ENCODE assay signal across 9 mouse cellular contexts in genomic region chr17:28592998-28593397, GRCm38 (mm10). TPM values are rescaled to one million over a fixed set of nuclear protein-coding genes. Genes with fewer than 3 reads are reported as not detected.
DNase-seq lines count a peak whose midpoint lies in the region; ATAC-seq lines count a peak whose summit lies in the region.
"Had no signal": no experiment of that assay in that cellular context is flagged by ENCODE, and none has a peak within 500 bp of the region (broad histone marks: within the 10 kb centered on the region; RNA-seq: fewer than 3 reads in every experiment).

No protein-coding gene starts in this region.

- intact Hi-C loops in left cerebral cortex, postnatal 25 days (cut with DNase I): loop anchor here (2.0 kb wide), 1 partner anchor 56 kb away; no protein-coding TSS in a partner anchor

- ATAC-seq in hindbrain, embryonic 11.5 days (ENCODE audit: low FRiP score): no peak
- ATAC-seq in hindbrain, embryonic 13.5 days (ENCODE audit: low FRiP score): no peak
- ATAC-seq in erythroid progenitor cell, adult 5-6 weeks (replicated peaks; ENCODE audit: low FRiP score, poor library complexity, severe bottlenecking): peak; percentile 70
- peak; percentile 54; the same call in 1 of the 2 replicates for ATAC-seq in intestine, embryonic 14.5 days (replicated peaks; ENCODE audit: low FRiP score, low TSS enrichment, low read depth)
- peak; percentile 64 for ATAC-seq in neutrophil, adult 5-6 weeks (ENCODE audit: extremely low read depth, insufficient number of reproducible peaks, low FRiP score, poor library complexity, severe bottlenecking)

- no peak overlapping the region for H3K4me2 ChIP-seq in hindbrain, embryonic 11.5 days (replicated peaks; ENCODE audit: low read depth, low read length)
- no peak overlapping the region for H3K4me2 ChIP-seq in hindbrain, embryonic 13.5 days
- H3K4me2 ChIP-seq in intestine, embryonic 14.5 days (ENCODE audit: low read length): no peak overlapping the region
- H3K4me2 ChIP-seq: embryonic facial prominence, embryonic 15.5 days had no signal

- 21% methylated on average over 4 of the region's 4 CpGs for WGBS in hindbrain, embryonic 11.5 days
- WGBS in hindbrain, embryonic 13.5 days: 27% methylated on average over 4 of the region's 4 CpGs
- WGBS in intestine, embryonic 14.5 days: 23% methylated on average over 4 of the region's 4 CpGs

- H3K27me3 ChIP-seq in hindbrain, embryonic 11.5 days (ENCODE audit: control insufficient read depth, insufficient read depth, low read length): no peaks in the 10 kb centered on the region
- no peaks in the 10 kb centered on the region for H3K27me3 ChIP-seq in hindbrain, embryonic 13.5 days
- H3K27me3 ChIP-seq in intestine, embryonic 14.5 days (replicated peaks; ENCODE audit: control insufficient read depth, insufficient read depth, low read length): no peaks in the 10 kb centered on the region
- H3K27me3 ChIP-seq: embryonic facial prominence, embryonic 15.5 days had no signal

- peak; percentile 86 for DNase-seq in hindbrain, embryonic 11.5 days (ENCODE audit: low spot score)
- peak; percentile 84 for DNase-seq in brain, adult 2 months (ENCODE audit: low read depth, low spot score)
- peak; percentile 87 for DNase-seq in intestine, embryonic 14.5 days (ENCODE audit: low spot score)
- DNase-seq in left cerebral cortex, postnatal 25 days (ENCODE audit: low spot score in 2 of 2): peak; percentile 66 to 88
- peak; percentile 90 for DNase-seq in testis, postnatal 10 days (ENCODE audit: low spot score)

- H3K36me3 ChIP-seq in hindbrain, embryonic 11.5 days (ENCODE audit: control insufficient read depth, insufficient read depth, low read length): peaks cover 12% of the 10 kb centered on the region; the same call in 1 of the 2 replicates
- peaks cover 90% of the 10 kb centered on the region for H3K36me3 ChIP-seq in hindbrain, embryonic 13.5 days
- H3K36me3 ChIP-seq in intestine, embryonic 14.5 days (ENCODE audit: control insufficient read depth, insufficient read depth, low read length): peaks cover 90% of the 10 kb centered on the region

- H3K9ac ChIP-seq in hindbrain, embryonic 11.5 days (ENCODE audit: low read depth, low read length): no peak overlapping the region
- H3K9ac ChIP-seq in hindbrain, embryonic 13.5 days: no peak overlapping the region
- H3K9ac ChIP-seq in intestine, embryonic 14.5 days (ENCODE audit: low read length): no peak overlapping the region
- H3K9ac ChIP-seq: embryonic facial prominence, embryonic 15.5 days had no signal

- no peaks in the 10 kb centered on the region for H3K9me3 ChIP-seq in hindbrain, embryonic 11.5 days (ENCODE audit: control insufficient read depth, low read length)
- H3K9me3 ChIP-seq in hindbrain, embryonic 13.5 days: no peaks in the 10 kb centered on the region
- no peaks in the 10 kb centered on the region for H3K9me3 ChIP-seq in intestine, embryonic 14.5 days (ENCODE audit: control insufficient read depth, low read length)
- H3K9me3 ChIP-seq: embryonic facial prominence, embryonic 15.5 days had no signal

- no peak overlapping the region for H3K4me3 ChIP-seq in hindbrain, embryonic 11.5 days (ENCODE audit: low read depth, low read length)
- no peak overlapping the region for H3K4me3 ChIP-seq in hindbrain, embryonic 13.5 days
- no peak overlapping the region for H3K4me3 ChIP-seq in intestine, embryonic 14.5 days (ENCODE audit: low read depth, low read length)
- H3K4me3 ChIP-seq: embryonic facial prominence, embryonic 15.5 days had no signal

- H3K27ac ChIP-seq in hindbrain, embryonic 11.5 days (ENCODE audit: low read depth, low read length): no peak overlapping the region
- H3K27ac ChIP-seq in hindbrain, embryonic 13.5 days: no peak overlapping the region
- no peak overlapping the region for H3K27ac ChIP-seq in intestine, embryonic 14.5 days (ENCODE audit: low read depth)
- H3K27ac ChIP-seq: embryonic facial prominence, embryonic 15.5 days had no signal

- no peaks in the 10 kb centered on the region for H3K4me1 ChIP-seq in hindbrain, embryonic 11.5 days (replicated peaks; ENCODE audit: control insufficient read depth, insufficient read depth, low read length)
- no peaks in the 10 kb centered on the region for H3K4me1 ChIP-seq in hindbrain, embryonic 13.5 days (replicated peaks)
- H3K4me1 ChIP-seq in intestine, embryonic 14.5 days (replicated peaks; ENCODE audit: control insufficient read depth, insufficient read depth, low read length): no peaks in the 10 kb centered on the region

RNA-seq across cellular contexts. Expression of gene Lhfpl5, which starts 17.6 kb away (rescaled TPM):
- 2.0 and 2.2 TPM in 2 replicates for polyA plus RNA-seq in hindbrain, embryonic 11.5 days (2014; fragmentation: Nextera tagmentation; extraction: Ambion mirVana)
- 6.4 and 7.2 TPM in 2 replicates for polyA plus RNA-seq in hindbrain, embryonic 13.5 days (2015; fragmentation: Nextera tagmentation; extraction: Ambion mirVana)
- not detected in 2 replicates for total RNA-seq in erythroid progenitor cell, adult 5-6 weeks (2015; ENCODE audit: low replicate concordance)
- total RNA-seq in erythroid progenitor cell, adult 5-6 weeks (2017; ENCODE audit: low replicate concordance): not detected in 2 replicates
- polyA plus RNA-seq in intestine, embryonic 14.5 days (2014; fragmentation: Nextera tagmentation; extraction: Ambion mirVana): 1.5 and 2.0 TPM in 2 replicates
- 1 to 10 TPM; 1.4 to 2.8 TPM for total RNA-seq in left cerebral cortex, postnatal 25 days (2021)
- not detected in 2 replicates for total RNA-seq in neutrophil, adult 5-6 weeks (2017)

RNA-seq across cellular contexts. Expression of gene Srpk1, which starts 29.5 kb away (rescaled TPM):
- polyA plus RNA-seq in hindbrain, embryonic 11.5 days (2014; fragmentation: Nextera tagmentation; extraction: Ambion mirVana): 133 and 164 TPM in 2 replicates
- polyA plus RNA-seq in hindbrain, embryonic 13.5 days (2015; fragmentation: Nextera tagmentation; extraction: Ambion mirVana): 105 and 107 TPM in 2 replicates
- total RNA-seq in erythroid progenitor cell, adult 5-6 weeks (2015; ENCODE audit: low replicate concordance): 14.7 and 15.1 TPM in 2 replicates
- total RNA-seq in erythroid progenitor cell, adult 5-6 weeks (2017; ENCODE audit: low replicate concordance): 23.9 and 36.2 TPM in 2 replicates
- polyA plus RNA-seq in intestine, embryonic 14.5 days (2014; fragmentation: Nextera tagmentation; extraction: Ambion mirVana): 124 and 126 TPM in 2 replicates
- 100 to 1,000 TPM in 1 of 2 experiments, 10 to 100 TPM in 1; 99.9 to 101 TPM for total RNA-seq in left cerebral cortex, postnatal 25 days (2021)
- total RNA-seq in neutrophil, adult 5-6 weeks (2017): 80.9 and 102 TPM in 2 replicates

RNA-seq across cellular contexts. Expression of gene Clps, which starts 32.4 kb away (rescaled TPM):
- not detected in 2 replicates for polyA plus RNA-seq in hindbrain, embryonic 11.5 days (2014; fragmentation: Nextera tagmentation; extraction: Ambion mirVana)
- polyA plus RNA-seq in hindbrain, embryonic 13.5 days (2015; fragmentation: Nextera tagmentation; extraction: Ambion mirVana): 0.58 TPM in 1 of 2 replicates, not detected in the other
- total RNA-seq in erythroid progenitor cell, adult 5-6 weeks (2015; ENCODE audit: low replicate concordance): not detected in 2 replicates
- not detected in 2 replicates for total RNA-seq in erythroid progenitor cell, adult 5-6 weeks (2017; ENCODE audit: low replicate concordance)
- 18.6 and 323 TPM in 2 replicates for polyA plus RNA-seq in intestine, embryonic 14.5 days (2014; fragmentation: Nextera tagmentation; extraction: Ambion mirVana)
- not detected for total RNA-seq in left cerebral cortex, postnatal 25 days (2021)
- not detected in 2 replicates for total RNA-seq in neutrophil, adult 5-6 weeks (2017)
- polyA plus RNA-seq: embryonic facial prominence, embryonic 15.5 days had no signal

RNA-seq across cellular contexts. Expression of gene Clpsl2, which starts 43.8 kb away (rescaled TPM):
- polyA plus RNA-seq in hindbrain, embryonic 11.5 days (2014; fragmentation: Nextera tagmentation; extraction: Ambion mirVana): not detected in 2 replicates
- polyA plus RNA-seq in hindbrain, embryonic 13.5 days (2015; fragmentation: Nextera tagmentation; extraction: Ambion mirVana): not detected in 2 replicates
- not detected in 2 replicates for total RNA-seq in erythroid progenitor cell, adult 5-6 weeks (2015; ENCODE audit: low replicate concordance)
- not detected in 2 replicates for total RNA-seq in erythroid progenitor cell, adult 5-6 weeks (2017; ENCODE audit: low replicate concordance)
- polyA plus RNA-seq in intestine, embryonic 14.5 days (2014; fragmentation: Nextera tagmentation; extraction: Ambion mirVana): not detected in 2 replicates
- not detected for total RNA-seq in left cerebral cortex, postnatal 25 days (2021)
- not detected in 2 replicates for total RNA-seq in neutrophil, adult 5-6 weeks (2017)
- polyA plus RNA-seq: embryonic facial prominence, embryonic 15.5 days had no signal

Comparison
In these comparisons a context has a peak if more than half of its experiments do, and no peak if none do; other contexts are left out.
1. ATAC-seq: peak in erythroid progenitor cell, adult 5-6 weeks (single experiment), intestine, embryonic 14.5 days (single experiment) and neutrophil, adult 5-6 weeks (single experiment); none in hindbrain, embryonic 11.5 days (single experiment) and hindbrain, embryonic 13.5 days (single experiment).
2. Peak in every context shown above with its lines, with median percentiles within 50 percentile points of each other: DNase-seq.